Mouse (Mus musculus): Measurements from ENCODE around the gene Cfl1.

Cfl1 gene

GRCm38 (mm10) chr19:5465037-5465436 lies 25.2 kb upstream of the Cfl1 start:
- DNase-seq (ENCODE audit: low spot score in 2 of 2): no peak

GRCm38 (mm10) chr19:5466916-5467500 lies 23.2 kb upstream of the Cfl1 start:
- no peak for DNase-seq (ENCODE audit: low spot score in 2 of 2)

- no peak for DNase-seq (ENCODE audit: low spot score in 2 of 2)
Observed at GRCm38 (mm10) chr19:5468374-5468773, 21.9 kb upstream of the Cfl1 start, which contains the start of gene Ctsw. TSS of gene Ctsw (minus strand) at chr19:5468507.

- no peak for DNase-seq (ENCODE audit: low spot score in 2 of 2)
Observed at GRCm38 (mm10) chr19:5471846-5472245, 18.4 kb upstream of the Cfl1 start.

- no peak for DNase-seq (ENCODE audit: low spot score in 2 of 2)
Observed at GRCm38 (mm10) chr19:5472857-5473256, 17.4 kb upstream of the Cfl1 start.

GRCm38 (mm10) chr19:5473720-5474119 lies 16.5 kb upstream of the Cfl1 start, which contains the start of gene Efemp2:
TSS of gene Efemp2 (plus strand) at chr19:5473954.
- peak in 1 of 2 experiments; percentile 47 for DNase-seq (ENCODE audit: low spot score in 2 of 2)

- DNase-seq (ENCODE audit: low spot score in 2 of 2): no peak
Observed at GRCm38 (mm10) chr19:5474281-5475068, 15.8 kb upstream of the Cfl1 start.

- DNase-seq (ENCODE audit: low spot score in 2 of 2): no peak
Observed at GRCm38 (mm10) chr19:5475069-5475714, 15.1 kb upstream of the Cfl1 start.

GRCm38 (mm10) chr19:5477004-5477667 lies 13.1 kb upstream of the Cfl1 start:
- no peak for DNase-seq (ENCODE audit: low spot score in 2 of 2)

GRCm38 (mm10) chr19:5477668-5478300 lies 12.5 kb upstream of the Cfl1 start:
- no peak for DNase-seq (ENCODE audit: low spot score in 2 of 2)

GRCm38 (mm10) chr19:5480016-5480415 lies 10.2 kb upstream of the Cfl1 start:
- no peak for DNase-seq (ENCODE audit: low spot score in 2 of 2)

GRCm38 (mm10) chr19:5481398-5481797 lies 8.9 kb upstream of the Cfl1 start:
- no peak for DNase-seq (ENCODE audit: low spot score in 2 of 2)

GRCm38 (mm10) chr19:5483386-5484359 lies 6.6 kb upstream of the Cfl1 start:
- DNase-seq (ENCODE audit: low spot score in 2 of 2): no peak

GRCm38 (mm10) chr19:5484496-5484895 lies 5.8 kb upstream of the Cfl1 start:
- no peak for DNase-seq (ENCODE audit: low spot score in 2 of 2)

GRCm38 (mm10) chr19:5485371-5485770 lies 4.9 kb upstream of the Cfl1 start:
- DNase-seq (ENCODE audit: low spot score in 2 of 2): no peak

GRCm38 (mm10) chr19:5485821-5486220 lies 4.4 kb upstream of the Cfl1 start:
- DNase-seq (ENCODE audit: low spot score in 2 of 2): no peak

GRCm38 (mm10) chr19:5486286-5486685 lies 4.0 kb upstream of the Cfl1 start:
- no peak for DNase-seq (ENCODE audit: low spot score in 2 of 2)

GRCm38 (mm10) chr19:5486771-5487170 lies 3.5 kb upstream of the Cfl1 start:
- DNase-seq (ENCODE audit: low spot score in 2 of 2): no peak

- DNase-seq (ENCODE audit: low spot score in 2 of 2): peak; percentile 96 to 97
Observed at GRCm38 (mm10) chr19:5487768-5488550, 2.3 kb upstream of the Cfl1 start, which contains the start of gene Mus81. TSS of gene Mus81 (minus strand) at chr19:5488402.

Measured in spleen, postnatal 10 days (tissue).